Mouse (Mus musculus) E14TG2a.4 (cell line): ENCODE measurements around the gene Alas2.

Experiments
- CTCF ChIP-seq: conservative IDR thresholded peaks from 2 replicates; pipeline ENCODE4 v1.5.1; 2014; ENCODE audit warnings: low read length
- NANOG ChIP-seq: IDR thresholded peaks from 2 replicates; pipeline ENCODE4 v1.6.1; 2014; ENCODE audit warnings: borderline replicate concordance, low read length, mixed read lengths
- POU5F1 ChIP-seq: IDR thresholded peaks from 2 replicates; pipeline ENCODE4 v1.6.1; 2014; ENCODE audit warnings: low read length, borderline replicate concordance

GRCm38 (mm10) chrX:150549639-150550038 is 2.5 kb downstream of the Alas2 start:
- TF ChIP-seq CTCF (no peak), POU5F1 (no peak), NANOG (no peak)
